ENCODE assay signal across 18 mouse cellular contexts in genomic region chr3:27491821-27492220, GRCm38 (mm10).
DNase-seq lines count a peak whose midpoint lies in the region; ATAC-seq and TF ChIP-seq lines count a peak whose summit lies in the region.
"Had no signal": no experiment of that assay in that cellular context is flagged by ENCODE, and none has a peak within 500 bp of the region (broad histone marks: within the 10 kb centered on the region; RNA-seq: fewer than 3 reads in every experiment).

No protein-coding gene starts in this region.

- intact Hi-C loops in heart, postnatal 36 days (cut with DNase I) = no loop called here
- intact Hi-C loops in left cerebral cortex, postnatal 14 days (cut with DNase I) = no loop called here

- WGBS in heart, embryonic 13.5 days = 65% methylated on average over 6 of the region's 6 CpGs
- 24% methylated on average over 6 of the region's 6 CpGs for whole genome bisulfite sequencing in kidney, adult 2 months
- WGBS in kidney, embryonic 16.5 days = 73% methylated on average over 6 of the region's 6 CpGs

- peaks cover 82% of the 10 kb centered on the region for H3K36me3 ChIP-seq in heart, embryonic 13.5 days
- no peaks in the 10 kb centered on the region for H3K36me3 ChIP-seq in kidney, adult 2 months (ENCODE audit: control insufficient read depth, insufficient read depth, low read length)
- peaks cover 39% of the 10 kb centered on the region for H3K36me3 ChIP-seq in kidney, embryonic 16.5 days (ENCODE audit: insufficient read depth, low read length)
- H3K36me3 ChIP-seq: midbrain, embryonic 13.5 days had no signal

- no peak for TF ChIP-seq CTCF in kidney, adult 2 months (conservative IDR thresholded peaks at IDR 0.05; ENCODE audit: insufficient read depth, insufficient read length, low read depth, low read length)

- H3K4me3 ChIP-seq in heart, embryonic 13.5 days = no peak overlapping the region
- no peak overlapping the region for H3K4me3 ChIP-seq in kidney, adult 2 months (ENCODE audit: insufficient read depth, low read depth, low read length)
- no peak overlapping the region for H3K4me3 ChIP-seq in kidney, embryonic 16.5 days (ENCODE audit: low read length)
- H3K4me3 ChIP-seq: forebrain, embryonic 10.5 days; midbrain, embryonic 13.5 days had no signal

- ATAC-seq in heart, embryonic 13.5 days (ENCODE audit: extremely low read depth, insufficient number of reproducible peaks, low FRiP score, low TSS enrichment) = no peak
- ATAC-seq in kidney, embryonic 16.5 days (ENCODE audit: low FRiP score, low TSS enrichment) = no peak
- ATAC-seq: forebrain, postnatal 0 days; inflammation-experienced regulatory T-cells, adult 6 months; midbrain, embryonic 13.5 days had no signal

- TF ChIP-seq POLR2A in kidney, adult 2 months (IDR thresholded peaks at IDR 0.05; ENCODE audit: low read depth, low read length) = no peak

- no peaks in the 10 kb centered on the region for H3K27me3 ChIP-seq in heart, embryonic 13.5 days (replicated peaks)
- no peaks in the 10 kb centered on the region for H3K27me3 ChIP-seq in kidney, adult 2 months (replicated peaks; ENCODE audit: control insufficient read depth, insufficient read depth, low read length)
- H3K27me3 ChIP-seq in kidney, embryonic 16.5 days (ENCODE audit: insufficient read depth, low read length) = no peaks in the 10 kb centered on the region
- H3K27me3 ChIP-seq: midbrain, embryonic 13.5 days had no signal

- no peak for DNase-seq in heart, postnatal 36 days
- peak; percentile 94 for DNase-seq in kidney, adult 2 months
- DNase-seq in heart, postnatal 4 days = peak; percentile 39
- peak; percentile 89 for DNase-seq in kidney, postnatal 36 days
- DNase-seq in lung, postnatal 4 days = no peak
- no peak for DNase-seq in left cerebral cortex, postnatal 14 days (ENCODE audit: low spot score in 2 of 2)
- DNase-seq: adrenal gland, adult 8-10 months; B cell, adult 2 months; cerebellum, adult 8-10 months; forebrain, postnatal 0 days; gastrocnemius, postnatal 10 days; layer of hippocampus, postnatal 36 days; thymus, postnatal 25 days had no signal

- no peaks in the 10 kb centered on the region for H3K9me3 ChIP-seq in heart, embryonic 13.5 days
- H3K9me3 ChIP-seq in kidney, embryonic 16.5 days (ENCODE audit: low read length) = no peaks in the 10 kb centered on the region
- H3K9me3 ChIP-seq: forebrain, embryonic 10.5 days; midbrain, embryonic 13.5 days had no signal

- peaks cover 53% of the 10 kb centered on the region for H3K4me1 ChIP-seq in heart, embryonic 13.5 days
- peaks cover 12% of the 10 kb centered on the region; the same call in 1 of the 2 replicates for H3K4me1 ChIP-seq in kidney, adult 2 months (ENCODE audit: control insufficient read depth, insufficient read depth, low read length)
- no peaks in the 10 kb centered on the region for H3K4me1 ChIP-seq in kidney, embryonic 16.5 days (ENCODE audit: insufficient read depth, low read length)

- peak overlapping the region; percentile 73 for H3K27ac ChIP-seq in heart, embryonic 13.5 days (replicated peaks)
- H3K27ac ChIP-seq in kidney, adult 2 months (ENCODE audit: insufficient read depth, low read depth, low read length) = peak overlapping the region; percentile 40
- no peak overlapping the region for H3K27ac ChIP-seq in kidney, embryonic 16.5 days (ENCODE audit: low read length)
- H3K27ac ChIP-seq: forebrain, embryonic 10.5 days; midbrain, embryonic 13.5 days had no signal

- 0 out of 2 replicates have a peak overlapping the region, but pooled peaks have one; percentile 7 for H3K4me2 ChIP-seq in heart, embryonic 13.5 days
- no peak overlapping the region for H3K4me2 ChIP-seq in kidney, embryonic 16.5 days (replicated peaks; ENCODE audit: low read depth, low read length)
- H3K4me2 ChIP-seq: midbrain, embryonic 13.5 days had no signal

- H3K9ac ChIP-seq in heart, embryonic 13.5 days = 0 out of 2 replicates have a peak overlapping the region, but pooled peaks have one; percentile 28
- no peak overlapping the region for H3K9ac ChIP-seq in kidney, embryonic 16.5 days (replicated peaks; ENCODE audit: low read length)
- H3K9ac ChIP-seq: forebrain, postnatal 0 days; midbrain, embryonic 13.5 days had no signal

Comparison
In these comparisons a context has a peak if more than half of its experiments do, and no peak if none do; other contexts are left out.
1. DNase-seq: peak in kidney, adult 2 months (single experiment), heart, postnatal 4 days (single experiment) and kidney, postnatal 36 days (2 of 2); none in heart, postnatal 36 days (0 of 2), lung, postnatal 4 days (0 of 2) and left cerebral cortex, postnatal 14 days (0 of 2).